Mouse (Mus musculus) left cerebral cortex, adult 2 months (tissue): ENCODE measurements around the gene Smug1. TPM values are rescaled to one million over a fixed set of nuclear protein-coding genes. Genes with fewer than 3 reads are reported as not detected.

Source experiments
- DNase-seq, 2 experiments: peaks; one replicate each; pipeline ENCODE4 v3.0.0; 2021 to 2022; ENCODE audit warnings: low spot score in 2 of 2, mixed read lengths in 1 of 2; ENCODE audit errors: extremely low spot score in 1 of 2
- H3K27ac ChIP-seq: fragments of 200-600 bp; 2 replicates; pipeline ENCODE4 v1.8.1; 2022
- H3K4me3 ChIP-seq: fragments of 200-600 bp; 2 replicates; pipeline ENCODE4 v1.8.1; 2022
- CTCF ChIP-seq: fragments of 200-600 bp; IDR thresholded peaks from 2 replicates; pipeline ENCODE4 v1.8.1; 2022; ENCODE audit warnings: antibody characterized with exemption, mild to moderate bottlenecking, moderate library complexity
- intact Hi-C: fragments of 180-260 bp; cut with DNase I; formaldehyde crosslinking; loops from one replicate; pipeline ENCODE4 v1.15.1; 2025
- total RNA-seq, 2 experiments: library from RNA; stranded (reverse); gene quantifications; 2 replicates each; pipeline ENCODE4 v1.2.3; 2021

Smug1 gene
- total RNA-seq, 2 experiments from 2014 or later: 20.7 to 23.2 TPM

GRCm38 (mm10) chr15:103112309-103112708, 54.6 kb downstream of the Smug1 start:
- intact Hi-C loops: no loop called here
- no peak for DNase-seq
- TF ChIP-seq CTCF: no peak
- H3K27ac ChIP-seq: no peak overlapping the region
- no peak overlapping the region for H3K4me3 ChIP-seq

GRCm38 (mm10) chr15:103109940-103110339, 57.0 kb downstream of the Smug1 start:
- no peak for DNase-seq
- no peak overlapping the region for H3K27ac ChIP-seq
- H3K4me3 ChIP-seq: no peak overlapping the region
- intact Hi-C loops: no loop called here
- no peak for TF ChIP-seq CTCF

DNA sequence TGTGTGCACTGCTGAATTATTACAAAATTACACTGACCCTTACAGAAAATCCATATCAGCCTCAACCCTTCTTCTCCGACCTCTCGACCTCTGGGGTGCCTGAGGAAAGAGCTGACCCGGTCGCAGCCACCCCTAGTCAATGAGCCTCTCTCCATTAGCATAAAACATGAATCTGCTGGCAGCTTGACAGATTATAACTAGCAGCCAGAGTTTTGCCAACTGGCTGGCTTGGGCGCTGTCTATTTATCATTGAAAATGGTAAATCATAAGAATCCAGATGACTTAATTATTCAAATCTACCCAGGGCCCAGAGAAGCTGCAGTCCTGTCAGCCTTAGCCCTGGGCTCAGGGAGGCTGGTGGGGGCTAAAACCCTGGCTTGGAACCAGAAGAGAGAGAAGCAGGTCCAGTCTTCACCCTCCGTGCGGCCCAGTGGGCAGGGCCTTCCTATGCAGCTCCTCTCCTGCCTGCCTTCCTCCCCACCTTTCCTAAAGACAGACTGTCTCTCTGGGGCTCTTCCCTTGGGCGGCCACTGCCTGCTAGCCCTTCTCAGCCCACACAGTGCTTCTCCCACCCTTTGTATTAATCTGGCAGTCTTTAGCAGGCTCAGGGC, 58.7 kb downstream of the Smug1 start:
- H3K4me3 ChIP-seq: no peak overlapping the region
- H3K27ac ChIP-seq: no peak overlapping the region
- intact Hi-C loops: no loop called here
- TF ChIP-seq CTCF: no peak
- no peak for DNase-seq

DNA sequence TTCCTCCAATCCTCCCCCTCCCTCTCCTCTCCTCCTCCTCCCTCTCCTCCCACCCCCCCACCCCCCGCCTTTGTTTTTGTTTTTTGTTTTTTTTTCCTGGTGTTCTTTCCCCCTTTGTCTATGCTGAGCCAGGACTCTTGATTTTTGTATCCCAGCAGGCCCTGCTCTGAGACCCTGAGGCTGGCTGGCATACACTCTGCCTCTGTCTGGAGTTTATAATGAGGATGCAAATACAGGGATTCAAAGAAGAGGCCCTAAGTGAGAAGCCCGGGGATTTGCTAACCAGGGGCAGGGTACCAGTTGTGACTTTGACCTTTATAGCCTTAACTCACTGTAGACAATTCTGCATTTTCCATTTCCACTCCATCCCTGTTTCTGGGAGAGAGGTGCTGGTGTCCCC, 60.7 kb downstream of the Smug1 start:
- Histone ChIP-seq H3K27ac (no peak overlapping the region), H3K4me3 (no peak overlapping the region)
- intact Hi-C loops: no loop called here
- TF ChIP-seq CTCF: no peak
- DNase-seq: no peak

Other genes starting within 250 kb of the Smug1 start
- gene Hoxc13, start 246.0 kb downstream of the Smug1 start, total RNA-seq: not detected
- gene Hoxc12, start 230.3 kb downstream of the Smug1 start, total RNA-seq: not detected
- gene Hoxc11, start 212.7 kb downstream of the Smug1 start, total RNA-seq: not detected
- not detected for gene Hoxc10, start 200.3 kb downstream of the Smug1 start, total RNA-seq
- gene Hoxc5, start 199.6 kb downstream of the Smug1 start, total RNA-seq: not detected
- gene Hoxc9, start 190.7 kb downstream of the Smug1 start, total RNA-seq: not detected
- not detected for gene Hoxc8, start 176.5 kb downstream of the Smug1 start, total RNA-seq
- not detected for gene Hoxc6, start 168.8 kb downstream of the Smug1 start, total RNA-seq
- gene Hoxc4, start 148.2 kb downstream of the Smug1 start, total RNA-seq: not detected
- gene Cbx5, start 72.7 kb upstream of the Smug1 start, total RNA-seq: 100 to 1,000 TPM; 171 to 176 TPM
- gene Hnrnpa1, start 73.3 kb upstream of the Smug1 start, total RNA-seq: 100 to 1,000 TPM; 233 to 247 TPM
- not detected for gene Nfe2, start 91.3 kb upstream of the Smug1 start, total RNA-seq
- gene Copz1, start 105.6 kb upstream of the Smug1 start, total RNA-seq: 10 to 100 TPM; 85.5 to 93.0 TPM
- gene Gpr84, start 143.5 kb upstream of the Smug1 start, total RNA-seq: under 1 TPM; 0.40 to 0.66 TPM
- gene Zfp385a, start 173.0 kb upstream of the Smug1 start, total RNA-seq: 10 to 100 TPM; 66.1 to 77.5 TPM
- 1 to 10 TPM; 2.6 to 3.0 TPM for gene Itga5, start 199.7 kb upstream of the Smug1 start, total RNA-seq